Mouse (Mus musculus) natural killer cell, adult 2 months (primary cell): Measurements from ENCODE around the gene Lix1.
"Not testable (repeated sequence)": the region's sequence is repeated elsewhere in the genome, so short reads cannot be mapped to it uniquely, and the experiment has no call there.

Source experiments
- DNase-seq, 2 experiments: peaks; one replicate each; pipeline ENCODE4 v3.0.0; 2022; ENCODE audit warnings: low spot score in 2 of 2

The Lix1 gene

GRCm38 (mm10) chr17:17496234-17496633 lies 93.8 kb downstream of the Lix1 start:
- not testable (repeated sequence) for DNase-seq

DNA sequence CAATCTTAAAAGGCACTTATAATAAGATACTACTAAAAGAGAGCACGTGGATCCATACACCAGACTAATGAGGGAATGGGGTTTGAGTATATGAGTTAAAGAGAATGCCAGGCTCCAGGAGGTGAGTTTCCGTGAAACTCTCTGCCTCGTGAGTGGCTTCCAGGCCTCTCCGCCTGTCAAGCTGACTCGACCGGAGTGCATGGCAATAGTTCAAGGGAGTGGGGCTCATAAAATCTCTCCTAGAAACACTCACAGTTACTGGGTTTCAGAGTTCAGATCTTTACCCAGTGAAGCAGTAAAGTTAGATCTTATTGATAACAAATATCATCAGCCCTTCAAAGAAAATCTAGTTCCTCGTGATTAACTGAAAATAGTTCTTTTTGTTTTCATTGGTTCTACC lies 94.3 kb downstream of the Lix1 start:
- DNase-seq = no peak

GRCm38 (mm10) chr17:17498848-17499247 lies 96.4 kb downstream of the Lix1 start:
- no peak for DNase-seq

- DNase-seq = no peak
Observed at GRCm38 (mm10) chr17:17499278-17499677, 96.8 kb downstream of the Lix1 start.

- no peak for DNase-seq
Observed at GRCm38 (mm10) chr17:17506677-17507076, 104.2 kb downstream of the Lix1 start.
